Mouse (Mus musculus) B cell, adult 2 months (primary cell): Measurements from ENCODE around the gene Ints6l.

Source experiments
- DNase-seq, 2 experiments: peaks; one replicate each; pipeline ENCODE4 v3.0.0; 2022

The Ints6l gene

DNA sequence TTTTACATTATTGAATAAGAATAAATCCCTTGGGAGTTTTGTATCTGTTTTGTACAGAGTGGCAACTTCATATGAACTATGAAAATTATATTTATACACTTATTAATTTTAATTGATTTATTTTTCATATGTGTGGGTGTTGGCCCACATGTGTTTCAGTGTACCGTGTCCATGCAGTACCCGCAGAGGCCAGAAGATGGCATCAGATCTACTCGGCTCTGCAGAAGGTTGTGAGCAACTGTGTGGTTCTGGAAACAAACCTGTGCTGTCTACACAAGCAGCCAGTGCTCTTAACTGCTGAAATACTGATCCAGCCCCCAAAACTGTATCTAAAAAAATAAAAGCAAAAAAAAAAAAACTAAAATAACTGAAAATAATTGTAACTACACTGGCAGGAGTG is 76.6 kb downstream of the Ints6l start:
- peak; percentile 62 to 68 for DNase-seq

DNA sequence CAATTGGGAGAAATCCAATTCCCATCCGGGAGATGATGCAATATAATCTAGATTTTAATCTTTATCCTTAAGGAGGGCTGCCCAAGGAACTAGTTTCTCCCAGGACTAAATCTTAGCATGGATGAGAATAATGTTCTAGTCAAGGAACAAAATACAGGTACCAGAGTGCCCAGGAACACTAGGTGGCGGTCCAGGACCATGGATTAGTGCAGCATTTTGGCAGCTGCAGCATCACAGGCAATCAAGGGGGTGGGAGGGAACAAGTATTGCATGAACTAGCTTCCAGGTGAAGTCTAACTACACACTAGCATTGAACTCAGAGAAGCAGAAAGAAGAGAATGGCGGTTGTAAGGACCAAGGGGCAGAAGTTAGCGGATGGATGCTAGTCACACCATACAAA is 82.5 kb downstream of the Ints6l start:
- DNase-seq: peak; percentile 4 to 9

DNA sequence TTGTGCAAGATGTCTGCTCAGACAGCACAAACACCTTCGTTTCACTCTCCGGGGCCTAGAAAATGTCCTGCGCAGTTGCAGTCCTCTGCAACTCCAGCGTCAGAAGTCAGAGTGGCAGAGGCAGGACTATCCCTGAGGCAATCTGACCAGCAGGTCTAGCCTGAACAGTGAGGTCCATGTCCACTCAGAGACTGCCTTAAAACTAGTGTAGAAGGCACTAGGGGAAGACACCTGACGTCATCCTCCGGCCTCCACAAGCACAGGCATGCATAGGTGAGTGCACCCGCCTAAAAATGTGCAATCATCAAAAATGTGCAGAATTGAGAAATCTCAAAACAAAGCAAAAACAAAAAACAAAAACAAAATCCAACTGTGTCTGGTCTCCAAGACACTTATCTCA is 94.8 kb downstream of the Ints6l start, which contains the start of gene Gm648:
Gm648 (minus strand) TSS at position 101 of the 400 bp plus-strand sequence.
- DNase-seq: no peak

DNA sequence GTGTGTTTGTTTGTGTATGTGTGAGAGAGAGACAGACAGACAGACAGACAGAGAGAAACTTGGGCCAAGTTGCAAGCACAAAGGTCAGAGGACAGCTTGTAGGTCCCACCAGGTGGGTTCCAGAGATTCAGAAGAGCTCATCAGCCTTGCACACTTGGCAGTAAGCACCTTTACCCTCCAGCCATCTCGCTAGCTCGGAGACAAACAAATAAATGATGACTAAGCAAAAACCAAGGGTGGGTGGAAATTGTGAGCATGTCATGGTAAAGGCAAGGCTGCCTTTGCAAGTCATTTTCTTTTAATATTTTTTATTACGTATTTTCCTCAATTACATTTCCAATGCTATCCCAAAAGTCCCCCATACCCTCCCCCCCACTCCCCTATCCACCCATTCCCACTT is 98.9 kb downstream of the Ints6l start:
- DNase-seq: no peak
